ENCODE assay signal across 8 mouse cellular contexts in genomic region chr11:3370928-3371598, GRCm38 (mm10). TPM values are rescaled to one million over a fixed set of nuclear protein-coding genes. Genes with fewer than 3 reads are reported as not detected.
DNase-seq lines count a peak whose midpoint lies in the region; ATAC-seq lines count a peak whose summit lies in the region.

No protein-coding gene starts in this region.

- H3K4me3 ChIP-seq in lung, embryonic 15.5 days = peak overlapping the region; percentile 52

- H3K4me1 ChIP-seq in lung, embryonic 15.5 days = peaks cover 53% of the 10 kb centered on the region

- peak overlapping the region; percentile 93 for H3K4me2 ChIP-seq in lung, embryonic 15.5 days

- WGBS in lung, embryonic 15.5 days = 3% methylated on average over 27 of the region's 27 CpGs

- peak; percentile 97 to 98 for ATAC-seq in hematopoietic stem cell, adult 5-6 weeks (replicated peaks in 1 of 2; ENCODE audit: insufficient read depth in 1 of 2, low FRiP score in 2 of 2, low TSS enrichment in 1 of 2, low read depth in 1 of 2, poor library complexity in 2 of 2, severe bottlenecking in 2 of 2)
- peak; percentile 92 for ATAC-seq in lung, embryonic 15.5 days (ENCODE audit: borderline replicate concordance, extremely low read depth, low FRiP score, low TSS enrichment)

- H3K9me3 ChIP-seq in lung, embryonic 15.5 days = no peaks in the 10 kb centered on the region

- H3K27ac ChIP-seq in lung, embryonic 15.5 days = peak overlapping the region; percentile 69

- H3K9ac ChIP-seq in lung, embryonic 15.5 days = peak overlapping the region; percentile 49

- no peaks in the 10 kb centered on the region for H3K36me3 ChIP-seq in lung, embryonic 15.5 days

- DNase-seq in Muller cell, postnatal 12 days (ENCODE audit: inconsistent ontology term) = peak; percentile 95
- DNase-seq in cerebellum, adult 9-10 months = peak; percentile 88
- DNase-seq in forelimb bud, embryonic 11.5 days (ENCODE audit: low read depth, low spot score) = peak; percentile 88
- DNase-seq in layer of hippocampus, adult 9-10 months (ENCODE audit: low spot score) = peak; percentile 48
- DNase-seq in ovary, adult 18-20 months (ENCODE audit: low spot score) = peak; percentile 64
- DNase-seq in thymus, postnatal 0 days (ENCODE audit: low spot score) = peak; percentile 80

- no peaks in the 10 kb centered on the region for H3K27me3 ChIP-seq in lung, embryonic 15.5 days

RNA-seq across cellular contexts. Expression of gene Limk2, which starts 37.9 kb away (rescaled TPM):
- total RNA-seq in hematopoietic stem cell, adult 5-6 weeks (2017) = 18.0 and 23.7 TPM in 2 replicates
- polyA plus RNA-seq in lung, embryonic 15.5 days (2015; fragmentation: Nextera tagmentation; extraction: Ambion mirVana) = 50.1 and 52.0 TPM in 2 replicates
- polyA plus RNA-seq in thymus, postnatal 0 days (2015; fragmentation: Nextera tagmentation; extraction: Ambion mirVana) = 46.8 and 47.0 TPM in 2 replicates

RNA-seq across cellular contexts. Expression of gene Pik3ip1, which starts 40.9 kb away (rescaled TPM):
- 89.8 and 116 TPM in 2 replicates for total RNA-seq in hematopoietic stem cell, adult 5-6 weeks (2017)
- 10.8 and 11.0 TPM in 2 replicates for polyA plus RNA-seq in lung, embryonic 15.5 days (2015; fragmentation: Nextera tagmentation; extraction: Ambion mirVana)
- 90.2 and 94.4 TPM in 2 replicates for polyA plus RNA-seq in thymus, postnatal 0 days (2015; fragmentation: Nextera tagmentation; extraction: Ambion mirVana)

Comparison
In these comparisons a context has a peak if more than half of its experiments do, and no peak if none do; other contexts are left out.
1. Peak in every context shown above with its lines: DNase-seq, ATAC-seq, H3K4me3 ChIP-seq and H3K27ac ChIP-seq.